ENCODE assay signal across 8 mouse cellular contexts in the genomic region with DNA sequence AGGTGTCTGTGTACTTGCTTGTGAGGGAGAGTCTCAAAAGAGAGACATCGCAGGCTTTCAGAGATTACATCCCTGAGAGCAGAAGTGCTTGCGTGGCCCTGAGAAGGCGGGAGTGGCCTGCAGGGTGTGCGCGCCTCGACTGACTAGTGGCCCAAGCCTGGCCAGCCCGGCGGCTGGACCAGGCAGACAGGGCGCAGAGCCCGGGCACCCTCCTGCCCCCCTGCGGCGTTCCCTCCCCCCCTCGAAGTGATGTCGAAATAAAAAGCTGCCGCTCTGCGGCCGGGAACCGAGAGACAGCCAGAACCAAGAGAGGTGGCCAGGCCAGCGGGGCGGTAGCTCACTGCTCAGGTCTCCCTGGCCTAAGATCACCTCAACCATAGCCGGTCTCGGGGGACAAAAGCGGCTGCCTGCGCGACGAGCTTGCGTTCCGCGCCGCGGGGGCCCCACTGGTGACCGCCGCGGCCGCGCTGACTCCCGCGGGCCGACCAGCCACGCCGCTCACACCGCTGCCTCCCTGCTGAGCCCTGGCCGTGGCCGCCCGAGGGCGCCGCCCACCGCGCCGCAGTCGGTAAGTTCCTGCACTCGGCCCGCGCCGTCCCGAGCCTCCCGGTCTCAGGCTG. TPM values are rescaled to one million over a fixed set of nuclear protein-coding genes. Genes with fewer than 3 reads are reported as not detected.
DNase-seq lines count a peak whose midpoint lies in the region; ATAC-seq and TF ChIP-seq lines count a peak whose summit lies in the region.

Gata2 (plus strand) TSS at position 459 of the 620 bp plus-strand sequence.

- H3K9me3 ChIP-seq in embryonic facial prominence, embryonic 10.5 days: no peaks in the 10 kb centered on the region
- no peaks in the 10 kb centered on the region for H3K9me3 ChIP-seq in limb, embryonic 12.5 days
- H3K9me3 ChIP-seq in midbrain, embryonic 16.5 days (replicated peaks; ENCODE audit: control insufficient read depth, low read length, poor library complexity, severe bottlenecking): no peaks in the 10 kb centered on the region

- peaks cover 71% of the 10 kb centered on the region for H3K4me1 ChIP-seq in embryonic facial prominence, embryonic 10.5 days
- peaks cover 45% of the 10 kb centered on the region for H3K4me1 ChIP-seq in limb, embryonic 12.5 days (replicated peaks)
- peaks cover 28% of the 10 kb centered on the region; the same call in 1 of the 2 replicates for H3K4me1 ChIP-seq in midbrain, embryonic 16.5 days (ENCODE audit: control insufficient read depth, insufficient read depth, low read length)

- TF ChIP-seq CTCF in gastrocnemius, adult 2 months (IDR thresholded peaks at IDR 0.05): peak; percentile 57

- no peaks in the 10 kb centered on the region for H3K36me3 ChIP-seq in embryonic facial prominence, embryonic 10.5 days (replicated peaks)
- no peaks in the 10 kb centered on the region for H3K36me3 ChIP-seq in limb, embryonic 12.5 days
- H3K36me3 ChIP-seq in midbrain, embryonic 16.5 days (ENCODE audit: control insufficient read depth, insufficient read depth, low read length): no peaks in the 10 kb centered on the region

- intact Hi-C loops in gastrocnemius, adult 2 months (cut with DNase I): loop anchor here (5.0 kb wide), 2 partner anchors 239 to 309 kb away; no protein-coding TSS in a partner anchor
- intact Hi-C loops in heart, postnatal 10 days (cut with DNase I): loop anchor here (5.0 kb wide), 2 partner anchors 129 to 294 kb away; no protein-coding TSS in a partner anchor

- WGBS in embryonic facial prominence, embryonic 10.5 days: under 1% methylated on average over 57 of the region's 57 CpGs
- under 1% methylated on average over 57 of the region's 57 CpGs for WGBS in limb, embryonic 12.5 days
- 1% methylated on average over 50 of the region's 57 CpGs for WGBS in midbrain, embryonic 16.5 days

- peak within 1 kb of the TSS; percentile 60 for H3K4me2 ChIP-seq in limb, embryonic 12.5 days
- H3K4me2 ChIP-seq in midbrain, embryonic 16.5 days (ENCODE audit: low read length): peak within 1 kb of the TSS; percentile 48

- H3K9ac ChIP-seq in limb, embryonic 12.5 days (replicated peaks): peak within 1 kb of the TSS; percentile 42
- peak within 1 kb of the TSS; percentile 55 for H3K9ac ChIP-seq in midbrain, embryonic 16.5 days (ENCODE audit: low read depth, low read length)

- H3K27me3 ChIP-seq in embryonic facial prominence, embryonic 10.5 days (replicated peaks; ENCODE audit: low read depth, poor library complexity, severe bottlenecking): peaks cover 100% of the 10 kb centered on the region
- H3K27me3 ChIP-seq in limb, embryonic 12.5 days: peaks cover 100% of the 10 kb centered on the region
- H3K27me3 ChIP-seq in midbrain, embryonic 16.5 days (ENCODE audit: control insufficient read depth, insufficient read depth, low read depth, low read length): peaks cover 50% of the 10 kb centered on the region

- H3K27ac ChIP-seq in gastrocnemius, adult 2 months: peak within 1 kb of the TSS; percentile 48
- peak within 1 kb of the TSS; percentile 75 for H3K27ac ChIP-seq in embryonic facial prominence, embryonic 10.5 days (replicated peaks)
- no peak within 1 kb of the TSS for H3K27ac ChIP-seq in limb, embryonic 12.5 days
- peak within 1 kb of the TSS; percentile 54 for H3K27ac ChIP-seq in midbrain, embryonic 16.5 days (ENCODE audit: low read length)

- ATAC-seq in limb, embryonic 12.5 days (ENCODE audit: insufficient number of reproducible peaks, insufficient read depth, low FRiP score, low TSS enrichment, low read depth): no peak
- no peak for ATAC-seq in midbrain, embryonic 16.5 days

- DNase-seq in gastrocnemius, adult 2 months: peak; percentile 70
- DNase-seq in gastrocnemius, postnatal 4 days (ENCODE audit: low spot score in 2 of 2): no peak
- peak; percentile 63 for DNase-seq in embryonic facial prominence, embryonic 10.5 days (ENCODE audit: low spot score)
- DNase-seq in heart, postnatal 10 days: peak; percentile 52 to 60
- DNase-seq in layer of hippocampus, postnatal 14 days (ENCODE audit: low spot score in 2 of 2): no peak
- DNase-seq in left cerebral cortex, adult 9 months (ENCODE audit: low spot score in 2 of 2): no peak

- H3K4me3 ChIP-seq in gastrocnemius, adult 2 months: peak within 1 kb of the TSS; percentile 72
- H3K4me3 ChIP-seq in embryonic facial prominence, embryonic 10.5 days: peak within 1 kb of the TSS; percentile 66
- H3K4me3 ChIP-seq in limb, embryonic 12.5 days (replicated peaks): peak within 1 kb of the TSS; percentile 41
- H3K4me3 ChIP-seq in midbrain, embryonic 16.5 days (ENCODE audit: low read depth, low read length): peak within 1 kb of the TSS; percentile 37

RNA-seq across cellular contexts. Expression of gene Gata2, which starts in this region (rescaled TPM):
- 1 to 10 TPM; 4.4 to 9.9 TPM for total RNA-seq in gastrocnemius, adult 2 months (2021)
- total RNA-seq in gastrocnemius, postnatal 4 days (2021): 1 to 10 TPM; 6.2 to 7.9 TPM
- polyA plus RNA-seq in embryonic facial prominence, embryonic 10.5 days (2016; fragmentation: Nextera tagmentation; extraction: Ambion mirVana): 34.6 and 35.9 TPM in 2 replicates
- 10 to 100 TPM; 20.7 to 23.3 TPM for total RNA-seq in heart, postnatal 10 days (2021)
- polyA plus RNA-seq in limb, embryonic 12.5 days (2016; fragmentation: Nextera tagmentation; extraction: Ambion mirVana): 5.7 and 8.6 TPM in 2 replicates
- 13.0 and 15.0 TPM in 2 replicates for polyA plus RNA-seq in midbrain, embryonic 16.5 days (2015; fragmentation: Nextera tagmentation; extraction: Ambion mirVana)
- total RNA-seq in layer of hippocampus, postnatal 14 days (2021): 1 to 10 TPM; 7.0 to 7.6 TPM

Comparison
In these comparisons a context has a peak if more than half of its experiments do, and no peak if none do; other contexts are left out.
1. DNase-seq: peak in gastrocnemius, adult 2 months (single experiment), embryonic facial prominence, embryonic 10.5 days (single experiment) and heart, postnatal 10 days (2 of 2); none in gastrocnemius, postnatal 4 days (0 of 2), layer of hippocampus, postnatal 14 days (0 of 2) and left cerebral cortex, adult 9 months (0 of 2).
2. Peak in every context shown above with its lines, with median percentiles within 50 percentile points of each other: H3K4me3 ChIP-seq.